Mouse (Mus musculus): ENCODE results near the gene Sult2b1. TPM values are rescaled to one million over a fixed set of nuclear protein-coding genes. Genes with fewer than 3 reads are reported as not detected.

Sult2b1 gene
- total RNA-seq, 2 experiments from 2014 or later: not detected

GRCm38 (mm10) chr7:45700301-45701015, 84.0 kb downstream of the Sult2b1 start:
- peak; percentile 88 for DNase-seq (ENCODE audit: low spot score)

- DNase-seq (ENCODE audit: low spot score): no peak
These were observed 84.8 kb downstream of the Sult2b1 start, which contains the start of gene Car11 for GRCm38 (mm10) chr7:45699523-45700141. Car11 (plus strand) TSS chr7:45699843.

DNA sequence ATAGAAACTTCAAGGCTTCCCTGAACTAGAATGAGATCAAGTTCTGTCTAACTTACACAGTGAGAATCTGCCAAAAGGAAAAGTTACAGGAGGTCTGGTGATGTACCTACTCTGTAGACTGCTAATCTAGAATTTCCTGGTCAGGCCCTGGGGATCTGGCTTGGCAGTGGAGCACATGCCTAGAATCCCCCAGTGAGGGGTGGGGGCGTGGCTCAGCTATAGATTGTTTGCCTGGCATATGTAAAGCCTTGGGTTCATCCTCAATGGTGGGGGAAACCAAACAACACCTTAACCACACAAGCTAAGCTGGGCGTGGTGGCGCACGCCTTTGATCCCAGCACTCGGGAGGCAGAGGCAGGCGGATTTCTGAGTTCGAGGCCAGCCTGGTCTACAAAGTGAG, 86.6 kb downstream of the Sult2b1 start:
- no peak for DNase-seq (ENCODE audit: low spot score)

GRCm38 (mm10) chr7:45695098-45695497, 89.4 kb downstream of the Sult2b1 start:
- no peak for DNase-seq (ENCODE audit: low spot score)

DNA sequence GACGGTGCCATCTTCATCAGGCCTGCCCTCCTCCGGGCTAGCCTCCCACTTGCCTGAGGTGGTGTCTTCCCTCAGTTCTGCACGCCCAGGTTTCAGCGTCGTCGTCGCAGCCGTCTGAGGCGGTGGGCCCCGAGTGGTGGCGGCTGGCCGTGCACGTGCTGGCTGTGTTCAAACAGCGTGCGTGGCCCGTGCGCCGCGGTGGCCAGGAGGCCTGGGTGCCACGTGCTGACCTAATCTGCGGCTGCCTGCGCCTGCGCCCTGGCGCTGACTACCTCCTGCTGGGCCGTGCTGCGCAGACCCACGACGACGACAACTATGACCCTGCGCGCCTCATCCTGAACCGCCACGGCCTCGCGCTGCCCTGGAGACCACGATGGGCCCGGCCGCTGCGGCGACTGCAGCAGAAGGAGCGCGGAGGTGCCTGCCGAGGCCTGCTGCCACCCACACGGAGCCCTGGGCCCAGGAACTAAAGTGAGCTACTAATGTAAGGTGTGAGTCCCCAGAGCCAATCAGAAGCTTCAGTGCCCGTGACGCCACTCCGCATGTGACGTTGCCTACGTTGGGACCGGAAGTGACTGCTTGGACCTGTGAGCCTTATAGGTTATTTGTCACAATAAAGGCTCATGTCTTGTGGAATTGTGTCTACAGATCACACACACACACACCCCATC, 90.4 kb downstream of the Sult2b1 start, which contains the start of gene Sec1:
TSS of gene Sec1 (minus strand) at position 482 of the 671 bp plus-strand sequence.
- DNase-seq (ENCODE audit: low spot score): no peak

DNA sequence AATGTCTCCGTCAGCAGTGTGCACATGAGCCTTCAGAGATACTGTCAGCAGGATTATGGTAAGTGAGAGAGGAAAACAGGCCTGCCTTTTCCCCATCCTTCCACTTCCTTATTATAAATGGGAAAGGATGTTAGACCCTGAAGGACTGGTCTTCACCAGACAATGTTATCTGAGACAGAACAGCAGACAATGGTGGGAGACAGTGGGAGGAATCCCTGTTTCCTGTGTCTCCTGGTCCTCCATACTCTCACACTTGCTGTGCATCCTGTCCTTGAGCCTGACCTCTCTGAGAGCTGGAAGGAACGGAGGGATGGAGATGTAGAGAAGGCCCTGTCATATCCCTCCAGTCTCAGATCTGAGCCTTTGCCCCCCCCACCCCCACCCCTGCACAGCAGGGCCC, 92.1 kb downstream of the Sult2b1 start:
- DNase-seq (ENCODE audit: low spot score): no peak

- no peak for DNase-seq (ENCODE audit: low spot score)
These were observed 94.7 kb downstream of the Sult2b1 start for GRCm38 (mm10) chr7:45689800-45690199.

DNA sequence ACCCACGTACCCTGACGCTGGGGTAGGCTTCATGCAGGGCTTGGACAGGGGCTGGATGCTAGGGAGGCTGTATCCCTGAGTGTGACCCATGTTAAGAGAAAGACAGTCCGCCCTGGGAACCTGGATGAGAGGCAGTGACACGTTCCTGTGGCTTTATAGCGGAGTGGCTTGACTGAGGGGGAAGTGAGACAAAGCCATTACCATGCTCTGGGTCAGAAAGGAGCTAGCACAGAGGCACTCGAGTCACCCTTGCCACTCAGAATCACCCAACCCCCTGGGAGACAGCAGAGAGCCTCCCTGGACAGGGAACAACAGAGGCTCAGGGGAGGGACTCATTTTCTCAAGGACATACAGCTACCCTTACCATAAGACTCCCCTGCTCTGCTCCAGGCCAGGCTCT, 95.4 kb downstream of the Sult2b1 start:
- DNase-seq (ENCODE audit: low spot score): no peak

GRCm38 (mm10) chr7:45686841-45687240, 97.6 kb downstream of the Sult2b1 start:
- no peak for DNase-seq (ENCODE audit: low spot score)

- DNase-seq (ENCODE audit: low spot score): no peak
These were observed 98.7 kb downstream of the Sult2b1 start for GRCm38 (mm10) chr7:45685811-45686210.

- DNase-seq (ENCODE audit: low spot score): no peak
These were observed 100.9 kb downstream of the Sult2b1 start, which contains the start of gene Ntn5 for GRCm38 (mm10) chr7:45683396-45684050. Ntn5 (plus strand) TSS chr7:45684022.

DNA sequence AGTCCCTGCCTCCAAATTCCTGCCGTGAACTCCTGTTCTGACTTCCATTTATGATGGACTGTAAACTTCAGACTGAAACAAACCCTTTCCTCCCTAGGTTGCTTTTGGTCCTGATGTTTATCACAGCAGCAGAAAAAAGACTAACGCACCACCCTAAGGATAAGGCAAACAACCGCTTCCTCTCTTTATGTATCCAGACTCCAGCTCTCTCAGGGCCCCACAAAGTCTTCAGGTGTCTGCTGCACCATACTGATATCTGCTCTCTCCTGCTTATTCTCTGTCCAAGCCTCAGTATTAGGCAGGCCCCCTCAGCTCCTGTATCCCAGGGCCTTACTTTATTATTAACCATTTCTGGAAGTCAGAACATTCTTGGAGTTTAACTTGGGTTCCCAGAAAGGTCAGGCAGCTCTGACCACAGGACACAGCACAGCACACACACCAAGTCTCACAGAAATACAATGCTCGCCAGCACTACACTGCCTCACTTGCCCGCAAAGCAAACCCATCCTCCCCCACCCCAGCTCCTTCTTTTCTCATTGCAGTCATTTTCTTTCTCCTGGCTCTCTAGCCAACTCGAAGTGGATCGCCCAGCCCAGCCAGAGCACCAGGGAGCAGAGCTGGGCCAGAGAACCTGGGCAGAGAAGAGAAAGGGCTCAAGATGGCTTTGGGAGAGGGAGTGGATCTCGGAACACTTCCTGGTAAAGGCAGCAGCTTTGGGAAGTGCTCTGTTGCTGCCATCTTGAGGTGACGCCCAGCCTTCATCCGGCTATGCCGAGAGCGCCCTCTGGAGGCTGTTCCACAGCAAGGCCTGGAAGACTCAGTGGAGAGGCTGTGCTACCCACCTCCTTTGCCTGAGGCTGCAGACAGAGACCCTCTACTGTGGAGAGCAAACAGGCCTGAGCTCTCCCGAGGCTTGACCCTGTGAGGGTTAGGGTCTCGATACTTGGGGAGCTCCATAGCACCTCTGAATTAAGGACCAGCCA, 102.0 kb downstream of the Sult2b1 start:
- peak; percentile 89 for DNase-seq (ENCODE audit: low spot score)

- DNase-seq (ENCODE audit: low spot score): peak; percentile 76
These were observed 103.3 kb downstream of the Sult2b1 start for GRCm38 (mm10) chr7:45681046-45681736.

Other genes with a start within 250 kb of the Sult2b1 start
- gene Hsd17b14, start 229.8 kb downstream of the Sult2b1 start, total RNA-seq (2021): 1 to 10 TPM in 1 of 2 experiments, under 1 TPM in 1; 0.91 to 1.9 TPM
- gene Bcat2, start 214.5 kb downstream of the Sult2b1 start, total RNA-seq (2021): 10 to 100 TPM; 95.0 to 98.1 TPM
- not detected for gene Fgf21, start 169.2 kb downstream of the Sult2b1 start, total RNA-seq (2021)
- gene Fut1, start 167.4 kb downstream of the Sult2b1 start, total RNA-seq (2021): not detected
- gene Izumo1, start 162.9 kb downstream of the Sult2b1 start, total RNA-seq (2021): not detected
- 1 to 10 TPM; 5.5 to 8.5 TPM for gene Rasip1, start 157.2 kb downstream of the Sult2b1 start, total RNA-seq (2021)
- gene Mamstr, start 144.7 kb downstream of the Sult2b1 start, total RNA-seq (2021): 10 to 100 TPM; 17.6 to 18.7 TPM
- under 1 TPM in 1 of 2 experiments, not detected in 1; 0.11 TPM for gene Fut2, start 118.3 kb downstream of the Sult2b1 start, total RNA-seq (2021)
- under 1 TPM; 0.14 to 0.26 TPM for gene Ntn5, start 100.6 kb downstream of the Sult2b1 start, total RNA-seq (2021)
- under 1 TPM; 0.09 TPM for gene Sec1, start 90.3 kb downstream of the Sult2b1 start, total RNA-seq (2021)
- gene Car11, start 84.8 kb downstream of the Sult2b1 start, total RNA-seq (2021): 10 to 100 TPM; 11.1 to 17.3 TPM
- gene Dbp, start 79.6 kb downstream of the Sult2b1 start, total RNA-seq (2021): 10 to 100 TPM; 19.4 to 22.9 TPM
- gene Rpl18, start 69.2 kb downstream of the Sult2b1 start, total RNA-seq (2021): 100 to 1,000 TPM; 442 to 461 TPM
- gene Sphk2, start 66.7 kb downstream of the Sult2b1 start, total RNA-seq (2021): 10 to 100 TPM; 15.2 to 15.6 TPM
- gene Fam83e, start 63.5 kb downstream of the Sult2b1 start, total RNA-seq (2021): under 1 TPM in 1 of 2 experiments, not detected in 1; 0.18 TPM
- gene Spaca4, start 58.9 kb downstream of the Sult2b1 start, total RNA-seq (2021): not detected
- not detected for gene Lmtk3, start 931 bp downstream of the Sult2b1 start, total RNA-seq (2021)
- gene Cyth2, start 29.9 kb upstream of the Sult2b1 start, total RNA-seq (2021): 10 to 100 TPM; 25.3 to 34.6 TPM
- under 1 TPM in 1 of 2 experiments, not detected in 1; 0.28 TPM for gene Kcnj14, start 40.1 kb upstream of the Sult2b1 start, total RNA-seq (2021)
- 10 to 100 TPM; 13.4 to 14.3 TPM for gene Grwd1, start 46.3 kb upstream of the Sult2b1 start, total RNA-seq (2021)
- 10 to 100 TPM; 62.0 to 65.6 TPM for gene Kdelr1, start 88.1 kb upstream of the Sult2b1 start, total RNA-seq (2021)
- under 1 TPM; 0.11 to 0.17 TPM for gene Grin2d, start 93.7 kb upstream of the Sult2b1 start, total RNA-seq (2021)
- gene Syngr4, start 112.0 kb upstream of the Sult2b1 start, total RNA-seq (2021): not detected
- gene Tmem143, start 112.3 kb upstream of the Sult2b1 start, total RNA-seq (2021): 10 to 100 TPM; 56.7 to 59.4 TPM
- gene Emp3, start 136.7 kb upstream of the Sult2b1 start, total RNA-seq (2021): 10 to 100 TPM in 1 of 2 experiments, 1 to 10 TPM in 1; 7.8 to 15.1 TPM
- under 1 TPM; 0.18 to 0.21 TPM for gene Ccdc114, start 139.4 kb upstream of the Sult2b1 start, total RNA-seq (2021)
- gene Abcc6, start 245.6 kb upstream of the Sult2b1 start, total RNA-seq (2021): under 1 TPM in 1 of 2 experiments, not detected in 1; 0.17 TPM
- gene Nomo1, start 249.0 kb upstream of the Sult2b1 start, total RNA-seq (2021): 10 to 100 TPM; 81.7 to 91.1 TPM

Measured in gastrocnemius, adult 18-20 months (tissue).